Mouse (Mus musculus) neural tube, embryonic 13.5 days (tissue): Measurements from ENCODE around the gene Cdc14a. TPM values are rescaled to one million over a fixed set of nuclear protein-coding genes. Genes with fewer than 3 reads are reported as not detected.
A peak's percentile ranks its signal among the peaks of the same experiment; 100 is the strongest.

Experiments used
- ATAC-seq: fragments of 200-750 bp; cut with Nextera tagmentation; 2 replicates; pipeline ENCODE4 v1.8.0; 2017; ENCODE audit warnings: low read depth, mild to moderate bottlenecking, moderate TSS enrichment, moderate library complexity
- H3K27ac ChIP-seq: fragments of 300-500 bp; sonication (generic); replicated peaks from 2 replicates; pipeline ENCODE4 v1.5.1; 2015; ENCODE audit warnings: moderate library complexity, mild to moderate bottlenecking, inconsistent platforms
- H3K27me3 ChIP-seq: fragments of 300-500 bp; sonication (generic); 2 replicates; pipeline ENCODE4 v1.6.1; 2015; ENCODE audit warnings: mild to moderate bottlenecking, inconsistent platforms
- H3K36me3 ChIP-seq: fragments of 300-500 bp; sonication (generic); 2 replicates; pipeline ENCODE4 v1.6.1; 2015; ENCODE audit warnings: mild to moderate bottlenecking, inconsistent platforms
- H3K4me1 ChIP-seq: fragments of 300-500 bp; sonication (generic); replicated peaks from 2 replicates; pipeline ENCODE4 v1.6.1; 2015; ENCODE audit warnings: inconsistent platforms
- H3K4me2 ChIP-seq: fragments of 300-500 bp; sonication (generic); 2 replicates; pipeline ENCODE4 v1.6.1; 2015; ENCODE audit warnings: inconsistent platforms, mild to moderate bottlenecking, moderate library complexity
- H3K4me3 ChIP-seq: fragments of 300-500 bp; sonication (generic); 2 replicates; pipeline ENCODE4 v1.5.1; 2015; ENCODE audit warnings: mild to moderate bottlenecking, inconsistent platforms
- H3K9ac ChIP-seq: fragments of 300-500 bp; sonication (generic); 2 replicates; pipeline ENCODE4 v1.6.1; 2015; ENCODE audit warnings: moderate library complexity, mild to moderate bottlenecking, inconsistent platforms
- H3K9me3 ChIP-seq: fragments of 300-500 bp; sonication (generic); 2 replicates; pipeline ENCODE4 v1.6.1; 2016; ENCODE audit warnings: inconsistent platforms
- WGBS: fragments of 180-500 bp; shearing (Covaris S2); methylation state at CpG from one replicate; pipeline ENCODE4 v1.1.7; 2015; 5-methylcytosine and 5-hydroxymethylcytosine counted together
- polyA plus RNA-seq: library from polyadenylated mRNA; unstranded; fragments of >200 nt; fragmentation: Nextera tagmentation; extraction: Ambion mirVana; gene quantifications from 2 replicates; pipeline ENCODE4 v1.2.1, GENCODE M21; 2015

Gene Cdc14a
- polyA plus RNA-seq, 1 experiment from 2014 or later, result 6.4 TPM

- H3K9me3 ChIP-seq, result no peaks in the 10 kb centered on the region
- H3K36me3 ChIP-seq, result no peaks in the 10 kb centered on the region; the same call in 1 of the 2 replicates
- no peak overlapping the region for H3K4me3 ChIP-seq
- H3K4me2 ChIP-seq, result no peak overlapping the region
- 17% methylated on average over 2 of the region's 2 CpGs for WGBS
- no peak overlapping the region for H3K9ac ChIP-seq
- peaks cover 9% of the 10 kb centered on the region for H3K4me1 ChIP-seq
- H3K27ac ChIP-seq, result no peak overlapping the region
- no peaks in the 10 kb centered on the region for H3K27me3 ChIP-seq
- no peak for ATAC-seq
Observed at GRCm38 (mm10) chr3:116283996-116284395, 139.8 kb downstream of the Cdc14a start.

- H3K4me3 ChIP-seq, result no peak overlapping the region
- no peaks in the 10 kb centered on the region; the same call in 1 of the 2 replicates for H3K36me3 ChIP-seq
- H3K27ac ChIP-seq, result no peak overlapping the region
- WGBS, result 91% methylated on average over 6 of the region's 6 CpGs
- H3K9ac ChIP-seq, result no peak overlapping the region
- no peaks in the 10 kb centered on the region for H3K27me3 ChIP-seq
- ATAC-seq, result no peak; the same call in 1 of the 2 replicates
- no peaks in the 10 kb centered on the region for H3K9me3 ChIP-seq
- peaks cover 9% of the 10 kb centered on the region for H3K4me1 ChIP-seq
- no peak overlapping the region for H3K4me2 ChIP-seq
Observed at GRCm38 (mm10) chr3:116281663-116282062, 142.2 kb downstream of the Cdc14a start.

GRCm38 (mm10) chr3:116277146-116277545, 146.7 kb downstream of the Cdc14a start:
- Histone ChIP-seq H3K4me3 (no peak overlapping the region), H3K4me1 (no peaks in the 10 kb centered on the region), H3K27ac (0 out of 2 replicates have a peak overlapping the region, but pooled peaks have one; percentile 33), H3K27me3 (no peaks in the 10 kb centered on the region), H3K9ac (no peak overlapping the region), H3K36me3 (peaks cover 3% of the 10 kb centered on the region; the same call in 1 of the 2 replicates), H3K9me3 (no peaks in the 10 kb centered on the region), H3K4me2 (no peak overlapping the region)
- 59% methylated on average over 8 of the region's 8 CpGs for WGBS
- ATAC-seq, result no peak

GRCm38 (mm10) chr3:116271679-116272078, 152.2 kb downstream of the Cdc14a start:
- Histone ChIP-seq H3K4me3 (no peak overlapping the region), H3K9ac (no peak overlapping the region)

GRCm38 (mm10) chr3:116267036-116267654, 156.7 kb downstream of the Cdc14a start:
- Histone ChIP-seq H3K4me2 (no peak overlapping the region), H3K4me3 (no peak overlapping the region), H3K9me3 (no peaks in the 10 kb centered on the region), H3K27ac (no peak overlapping the region), H3K27me3 (no peaks in the 10 kb centered on the region), H3K4me1 (no peaks in the 10 kb centered on the region), H3K36me3 (no peaks in the 10 kb centered on the region), H3K9ac (no peak overlapping the region)
- 94% methylated on average over 2 of the region's 2 CpGs for WGBS
- no peak for ATAC-seq

More at GRCm38 (mm10) chr3:116271679-116272078, 152.2 kb downstream of the Cdc14a start:
- 95% methylated on average over 6 of the region's 6 CpGs for WGBS
- Histone ChIP-seq H3K9me3 (no peaks in the 10 kb centered on the region), H3K27me3 (no peaks in the 10 kb centered on the region), H3K4me1 (no peaks in the 10 kb centered on the region), H3K4me2 (no peak overlapping the region), H3K27ac (no peak overlapping the region), H3K36me3 (0 out of 2 replicates have a peak, but pooled peaks cover 3% of the 10 kb centered on the region)
- no peak for ATAC-seq

GRCm38 (mm10) chr3:116266360-116266759, 157.5 kb downstream of the Cdc14a start:
- no peaks in the 10 kb centered on the region for H3K4me1 ChIP-seq
- H3K36me3 ChIP-seq, result no peaks in the 10 kb centered on the region
- ATAC-seq, result no peak
- H3K27me3 ChIP-seq, result no peaks in the 10 kb centered on the region
- H3K9me3 ChIP-seq, result no peaks in the 10 kb centered on the region
- no peak overlapping the region for H3K4me3 ChIP-seq
- H3K27ac ChIP-seq, result no peak overlapping the region
- no peak overlapping the region for H3K4me2 ChIP-seq
- no peak overlapping the region for H3K9ac ChIP-seq
- 58% methylated on average over 3 of the region's 3 CpGs for WGBS

GRCm38 (mm10) chr3:116263977-116264376, 159.9 kb downstream of the Cdc14a start:
- H3K27ac ChIP-seq, result no peak overlapping the region
- 87% methylated on average over 1 of the region's 1 CpGs for WGBS
- ATAC-seq, result no peak
- H3K4me1 ChIP-seq, result no peaks in the 10 kb centered on the region
- H3K4me2 ChIP-seq, result no peak overlapping the region
- no peak overlapping the region for H3K4me3 ChIP-seq
- H3K27me3 ChIP-seq, result no peaks in the 10 kb centered on the region
- H3K9ac ChIP-seq, result no peak overlapping the region
- H3K9me3 ChIP-seq, result no peaks in the 10 kb centered on the region
- no peaks in the 10 kb centered on the region for H3K36me3 ChIP-seq

- WGBS, result 89% methylated on average over 5 of the region's 5 CpGs
- no peak overlapping the region for H3K4me2 ChIP-seq
- H3K9me3 ChIP-seq, result no peaks in the 10 kb centered on the region
- no peaks in the 10 kb centered on the region for H3K36me3 ChIP-seq
- H3K9ac ChIP-seq, result no peak overlapping the region
- no peaks in the 10 kb centered on the region for H3K27me3 ChIP-seq
- H3K27ac ChIP-seq, result no peak overlapping the region
- no peak overlapping the region for H3K4me3 ChIP-seq
- no peak for ATAC-seq
- H3K4me1 ChIP-seq, result no peaks in the 10 kb centered on the region
Observed at GRCm38 (mm10) chr3:116263061-116263460, 160.8 kb downstream of the Cdc14a start.

GRCm38 (mm10) chr3:116256104-116256503, 167.7 kb downstream of the Cdc14a start:
- no peak for ATAC-seq
- Histone ChIP-seq H3K9me3 (no peaks in the 10 kb centered on the region), H3K27ac (no peak overlapping the region), H3K9ac (no peak overlapping the region), H3K4me1 (peaks cover 28% of the 10 kb centered on the region), H3K27me3 (peaks cover 24% of the 10 kb centered on the region), H3K4me2 (no peak overlapping the region), H3K36me3 (no peaks in the 10 kb centered on the region), H3K4me3 (no peak overlapping the region)
- 51% methylated on average over 5 of the region's 5 CpGs for WGBS

GRCm38 (mm10) chr3:116253077-116253531, 170.7 kb downstream of the Cdc14a start, which contains the start of gene Gpr88:
Gene Gpr88, minus strand, starts transcription at chr3:116253503.
- Histone ChIP-seq H3K36me3 (no peaks in the 10 kb centered on the region), H3K4me3 (peak within 1 kb of the TSS; percentile 59), H3K4me1 (peaks cover 33% of the 10 kb centered on the region), H3K9me3 (no peaks in the 10 kb centered on the region), H3K27ac (peak within 1 kb of the TSS; percentile 25), H3K9ac (peak within 1 kb of the TSS; percentile 69), H3K4me2 (peak within 1 kb of the TSS; percentile 100), H3K27me3 (peaks cover 53% of the 10 kb centered on the region)
- peak; percentile 75 for ATAC-seq
- 2% methylated on average over 9 of the region's 9 CpGs for WGBS

GRCm38 (mm10) chr3:116252255-116253040, 171.4 kb downstream of the Cdc14a start:
- Histone ChIP-seq H3K36me3 (no peaks in the 10 kb centered on the region), H3K27ac (peak overlapping the region; percentile 25), H3K4me2 (peak overlapping the region; percentile 100), H3K9me3 (no peaks in the 10 kb centered on the region), H3K27me3 (peaks cover 59% of the 10 kb centered on the region), H3K9ac (peak overlapping the region; percentile 69), H3K4me1 (peaks cover 33% of the 10 kb centered on the region), H3K4me3 (peak overlapping the region; percentile 59)
- WGBS, result under 1% methylated on average over 48 of the region's 48 CpGs
- ATAC-seq, result peak; percentile 74
